Mouse (Mus musculus): ENCODE measurements around the gene Pyroxd2. TPM values are rescaled to one million over a fixed set of nuclear protein-coding genes. Genes with fewer than 3 reads are reported as not detected.
A peak's percentile ranks its signal among the peaks of the same experiment; 100 is the strongest.

Gene Pyroxd2
- polyA plus RNA-seq, 1 experiment from 2014 or later, result 4.2 TPM

DNA sequence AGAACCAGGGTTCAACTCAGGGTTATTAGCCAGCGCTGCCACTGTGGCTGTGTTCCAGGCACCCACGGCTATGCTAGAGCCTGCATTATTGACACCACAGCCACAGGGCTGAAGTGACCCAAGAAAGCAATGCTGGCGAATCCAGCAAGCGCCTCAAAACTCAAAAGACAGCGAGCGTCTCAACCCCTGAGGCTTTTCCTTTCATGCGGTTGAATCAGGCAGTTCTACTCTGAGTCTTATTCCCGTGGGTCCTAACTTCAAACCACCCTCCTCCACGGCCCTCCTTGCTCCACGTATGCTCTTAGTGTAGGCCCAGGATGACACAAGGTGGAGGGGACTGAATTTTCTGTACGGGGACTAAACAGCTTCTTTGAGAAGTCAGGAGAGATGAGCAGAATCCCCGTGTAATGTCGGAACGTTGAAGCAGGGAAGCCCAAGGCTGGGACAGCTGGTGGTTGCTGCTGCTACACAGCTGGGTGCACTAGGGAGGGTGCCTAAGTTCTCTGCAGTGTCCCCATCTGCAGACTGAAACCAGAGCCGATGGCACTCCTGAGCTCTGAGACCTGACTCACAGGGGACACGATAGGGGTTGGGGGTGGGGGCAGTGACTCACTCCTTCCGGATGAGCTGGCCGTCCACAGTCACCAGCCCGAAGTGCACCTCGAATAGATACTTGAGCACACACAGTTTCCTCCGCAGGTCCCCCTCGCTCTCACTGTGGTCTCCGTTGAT is 17.7 kb upstream of the Pyroxd2 start:
- Histone ChIP-seq H3K27ac (replicated peaks) (no peak overlapping the region), H3K9me3 (replicated peaks) (no peaks in the 10 kb centered on the region), H3K4me2 (replicated peaks) (no peak overlapping the region), H3K4me3 (replicated peaks) (no peak overlapping the region), H3K27me3 (no peaks in the 10 kb centered on the region), H3K4me1 (no peaks in the 10 kb centered on the region), H3K36me3 (no peaks in the 10 kb centered on the region; the same call in 1 of the 2 replicates), H3K9ac (no peak overlapping the region)
- no peak for ATAC-seq (ENCODE audit: insufficient number of reproducible peaks, low FRiP score, low TSS enrichment, low read depth)
- 57% methylated on average over 23 of the region's 23 CpGs for WGBS

DNA sequence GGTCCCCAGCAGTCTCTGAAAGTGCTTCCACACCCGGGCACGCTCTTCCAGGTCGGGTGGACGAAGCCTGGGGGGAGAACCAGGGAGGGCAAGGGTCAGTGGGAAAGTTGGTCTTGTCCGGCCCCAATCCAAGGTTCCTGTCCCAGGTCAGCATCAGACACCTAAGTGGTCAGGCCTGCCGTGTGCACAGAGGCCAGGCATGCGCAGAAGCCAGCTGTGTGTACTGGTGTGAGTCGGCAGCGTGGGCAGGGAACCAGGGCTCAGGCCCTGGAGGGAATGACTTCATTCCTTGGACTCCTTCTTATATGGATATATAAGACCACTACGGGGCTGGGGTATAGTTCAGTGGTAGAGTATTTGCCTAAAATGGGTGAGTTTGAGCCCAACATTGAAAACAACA is 17.1 kb upstream of the Pyroxd2 start:
- H3K4me1 ChIP-seq, result no peaks in the 10 kb centered on the region
- H3K9me3 ChIP-seq (replicated peaks), result no peaks in the 10 kb centered on the region
- no peak for ATAC-seq (ENCODE audit: insufficient number of reproducible peaks, low FRiP score, low TSS enrichment, low read depth)
- no peaks in the 10 kb centered on the region; the same call in 1 of the 2 replicates for H3K36me3 ChIP-seq
- no peak overlapping the region for H3K4me2 ChIP-seq (replicated peaks)
- H3K4me3 ChIP-seq (replicated peaks), result no peak overlapping the region
- H3K9ac ChIP-seq, result no peak overlapping the region
- 83% methylated on average over 10 of the region's 10 CpGs for WGBS
- no peaks in the 10 kb centered on the region for H3K27me3 ChIP-seq
- no peak overlapping the region for H3K27ac ChIP-seq (replicated peaks)

DNA sequence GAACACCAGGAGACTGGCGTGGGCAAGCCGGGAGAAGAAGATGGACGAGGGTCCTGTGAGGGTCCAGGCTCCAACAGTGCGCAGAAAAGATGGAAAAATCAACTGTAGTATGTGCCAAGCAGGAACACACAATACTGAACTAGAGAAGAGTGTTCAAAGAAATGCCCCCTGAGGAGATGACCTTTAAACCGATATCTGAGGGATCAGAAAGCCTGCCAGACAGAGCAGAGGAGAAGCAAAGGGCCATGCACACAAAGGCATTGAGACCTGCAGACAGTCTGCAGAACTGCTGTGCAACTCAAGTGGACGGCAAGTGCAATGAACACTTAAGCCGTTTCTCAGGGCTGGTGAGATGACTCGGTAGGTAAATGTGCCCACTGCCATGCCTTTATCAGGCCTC is 14.8 kb upstream of the Pyroxd2 start:
- Histone ChIP-seq H3K4me3 (replicated peaks) (no peak overlapping the region), H3K4me1 (0 out of 2 replicates have a peak, but pooled peaks cover 9% of the 10 kb centered on the region), H3K9ac (no peak overlapping the region), H3K9me3 (replicated peaks) (no peaks in the 10 kb centered on the region), H3K4me2 (replicated peaks) (no peak overlapping the region), H3K36me3 (no peaks in the 10 kb centered on the region; the same call in none of the 2 replicates), H3K27me3 (no peaks in the 10 kb centered on the region), H3K27ac (replicated peaks) (no peak overlapping the region)
- ATAC-seq (ENCODE audit: insufficient number of reproducible peaks, low FRiP score, low TSS enrichment, low read depth), result no peak
- 82% methylated on average over 8 of the region's 8 CpGs for WGBS

DNA sequence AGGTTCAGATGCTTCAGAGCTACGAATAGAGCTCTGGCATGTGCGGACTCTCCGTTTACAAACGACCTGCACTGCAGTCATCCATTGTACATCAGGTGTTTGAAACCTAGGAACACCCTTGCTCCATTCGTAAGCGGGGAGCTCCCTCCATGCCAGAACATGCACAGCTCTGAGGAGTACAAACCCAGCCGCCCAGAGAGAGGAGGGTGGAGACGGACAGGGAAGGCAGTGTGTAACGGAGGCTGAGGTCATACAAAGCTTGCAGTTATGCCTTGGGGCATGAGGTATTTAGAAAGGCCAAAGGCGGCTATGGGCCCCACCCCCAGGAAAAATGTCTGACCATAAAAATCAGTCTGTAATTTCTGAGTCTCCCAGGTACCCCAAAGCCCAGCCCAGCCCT is 11.8 kb upstream of the Pyroxd2 start:
- 34% methylated on average over 10 of the region's 10 CpGs for WGBS
- Histone ChIP-seq H3K4me3 (replicated peaks) (no peak overlapping the region), H3K9me3 (replicated peaks) (no peaks in the 10 kb centered on the region), H3K27me3 (no peaks in the 10 kb centered on the region), H3K4me1 (0 out of 2 replicates have a peak, but pooled peaks cover 9% of the 10 kb centered on the region), H3K36me3 (peaks cover 9% of the 10 kb centered on the region; the same call in 1 of the 2 replicates), H3K4me2 (replicated peaks) (no peak overlapping the region), H3K27ac (replicated peaks) (no peak overlapping the region), H3K9ac (no peak overlapping the region)
- ATAC-seq (ENCODE audit: insufficient number of reproducible peaks, low FRiP score, low TSS enrichment, low read depth), result no peak

DNA sequence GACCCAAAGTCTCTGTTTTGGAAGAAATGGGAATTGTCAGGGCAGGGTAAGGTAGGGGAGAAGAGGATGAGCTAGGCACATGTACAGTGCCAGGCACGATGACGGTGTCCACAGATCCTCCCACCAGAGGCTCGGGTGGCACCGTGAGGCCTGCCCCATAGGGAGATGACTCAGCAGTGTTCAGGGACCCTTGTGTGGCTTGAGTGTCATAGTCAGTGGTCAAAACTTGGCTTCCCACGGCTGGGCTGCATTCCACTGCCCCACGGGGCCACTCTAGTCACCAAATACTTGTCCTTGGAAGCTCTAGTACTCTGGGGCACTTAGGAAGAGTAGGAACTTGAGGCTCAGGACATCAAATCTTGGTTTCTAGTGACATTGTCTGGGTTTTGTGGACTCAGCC is 4.1 kb upstream of the Pyroxd2 start:
- H3K4me3 ChIP-seq (replicated peaks), result no peak overlapping the region
- ATAC-seq (ENCODE audit: insufficient number of reproducible peaks, low FRiP score, low TSS enrichment, low read depth), result no peak
- no peaks in the 10 kb centered on the region for H3K27me3 ChIP-seq
- H3K36me3 ChIP-seq, result 0 out of 2 replicates have a peak, but pooled peaks cover 6% of the 10 kb centered on the region
- no peaks in the 10 kb centered on the region for H3K9me3 ChIP-seq (replicated peaks)
- H3K4me2 ChIP-seq (replicated peaks), result no peak overlapping the region
- no peak overlapping the region for H3K27ac ChIP-seq (replicated peaks)
- H3K4me1 ChIP-seq, result peaks cover 22% of the 10 kb centered on the region
- WGBS, result 79% methylated on average over 6 of the region's 6 CpGs
- no peak overlapping the region for H3K9ac ChIP-seq

DNA sequence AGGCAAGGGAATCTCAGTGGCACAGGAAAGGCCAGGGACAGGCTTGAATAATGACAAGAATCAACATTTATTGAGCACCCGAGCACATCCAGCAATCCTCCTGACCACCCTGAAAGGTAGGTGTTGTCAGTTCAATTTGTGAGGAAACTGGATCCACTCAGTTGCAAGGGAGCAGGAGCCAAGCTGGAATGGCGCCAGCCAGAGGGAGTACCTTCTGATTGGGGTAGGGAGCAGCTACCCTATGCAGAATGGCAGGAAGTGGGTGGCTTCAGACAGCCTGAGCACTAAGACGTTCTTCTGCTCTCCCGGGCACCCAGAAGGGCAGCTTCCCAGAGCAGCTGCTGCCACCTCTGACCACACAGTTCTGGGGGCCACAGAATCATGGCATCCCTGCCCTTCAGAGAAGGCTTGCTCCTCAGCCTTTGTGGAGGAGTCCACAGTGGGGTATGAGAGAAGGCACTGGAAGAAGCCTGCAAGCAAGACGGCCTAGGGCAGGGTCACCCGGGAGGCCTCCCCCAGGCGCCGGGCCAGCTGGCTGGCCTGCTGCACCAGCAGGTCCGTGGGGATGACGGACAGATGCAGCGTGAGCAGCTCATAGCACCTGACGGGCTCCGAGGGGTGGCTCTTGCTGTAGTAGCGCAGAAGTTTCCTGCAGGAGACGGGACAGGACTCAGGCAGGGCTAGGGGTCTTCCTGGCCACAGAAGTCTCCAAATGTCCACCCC is 2.7 kb upstream of the Pyroxd2 start:
- 73% methylated on average over 15 of the region's 15 CpGs for WGBS
- ATAC-seq (ENCODE audit: insufficient number of reproducible peaks, low FRiP score, low TSS enrichment, low read depth), result no peak
- no peak overlapping the region for H3K9ac ChIP-seq

DNA sequence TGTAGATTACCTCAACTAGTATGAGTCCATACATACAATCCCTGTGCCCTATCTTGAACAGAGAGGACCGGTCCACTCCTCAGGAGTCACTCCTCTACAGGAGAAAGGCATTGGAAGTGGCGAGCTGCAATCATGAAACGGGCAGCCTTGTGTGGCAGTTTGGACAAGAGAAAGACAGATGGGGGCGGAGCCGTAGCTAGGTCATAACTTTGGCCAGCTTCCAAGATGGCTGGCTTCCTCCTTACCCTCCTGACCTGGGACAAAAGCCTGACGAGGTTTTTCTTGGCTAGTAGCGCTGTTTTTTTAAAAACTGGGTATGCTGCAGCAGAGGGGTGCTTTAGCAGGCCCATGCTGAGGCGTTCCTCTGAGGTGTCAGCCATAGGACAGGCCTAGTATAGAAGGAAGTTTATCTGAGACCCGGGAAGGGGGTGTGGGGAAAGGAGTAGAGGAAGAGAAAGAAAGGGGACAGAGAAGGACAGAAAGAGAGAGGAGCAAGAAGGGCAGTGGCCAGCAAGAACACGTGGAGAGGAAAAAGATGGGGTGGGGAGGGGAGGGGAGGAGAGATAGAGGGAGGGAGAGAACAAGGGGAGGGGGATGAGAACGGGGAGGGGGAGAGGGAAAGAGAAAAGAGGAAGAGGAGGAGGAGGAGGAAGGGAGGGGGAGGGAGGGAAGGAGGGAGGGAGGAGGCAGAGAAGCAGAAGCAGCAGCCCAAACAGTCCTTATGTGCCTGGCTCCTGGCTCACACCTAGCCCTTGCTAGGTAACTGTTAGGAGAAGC is 754 bp upstream of the Pyroxd2 start:
- 0 out of 2 replicates have a peak overlapping the region, but pooled peaks have one; percentile 42 for H3K4me3 ChIP-seq (replicated peaks)
- WGBS, result 41% methylated on average over 11 of the region's 11 CpGs
- H3K27ac ChIP-seq (replicated peaks), result peak overlapping the region; percentile 79; the same call in 1 of the 2 replicates
- no peaks in the 10 kb centered on the region for H3K9me3 ChIP-seq (replicated peaks)
- no peaks in the 10 kb centered on the region for H3K27me3 ChIP-seq
- H3K4me1 ChIP-seq, result peaks cover 25% of the 10 kb centered on the region
- H3K9ac ChIP-seq, result no peak overlapping the region
- H3K36me3 ChIP-seq, result no peaks in the 10 kb centered on the region
- ATAC-seq (ENCODE audit: insufficient number of reproducible peaks, low FRiP score, low TSS enrichment, low read depth), result peak; percentile 11; the same call in 1 of the 2 replicates
- peak overlapping the region; percentile 64 for H3K4me2 ChIP-seq (replicated peaks)

More for the DNA sequence above, 2.7 kb upstream of the Pyroxd2 start:
- H3K4me2 ChIP-seq (replicated peaks), result no peak overlapping the region
- no peak overlapping the region for H3K4me3 ChIP-seq (replicated peaks)
- H3K27me3 ChIP-seq, result no peaks in the 10 kb centered on the region
- peaks cover 22% of the 10 kb centered on the region for H3K4me1 ChIP-seq
- H3K27ac ChIP-seq (replicated peaks), result no peak overlapping the region
- no peaks in the 10 kb centered on the region for H3K9me3 ChIP-seq (replicated peaks)
- no peaks in the 10 kb centered on the region for H3K36me3 ChIP-seq

DNA sequence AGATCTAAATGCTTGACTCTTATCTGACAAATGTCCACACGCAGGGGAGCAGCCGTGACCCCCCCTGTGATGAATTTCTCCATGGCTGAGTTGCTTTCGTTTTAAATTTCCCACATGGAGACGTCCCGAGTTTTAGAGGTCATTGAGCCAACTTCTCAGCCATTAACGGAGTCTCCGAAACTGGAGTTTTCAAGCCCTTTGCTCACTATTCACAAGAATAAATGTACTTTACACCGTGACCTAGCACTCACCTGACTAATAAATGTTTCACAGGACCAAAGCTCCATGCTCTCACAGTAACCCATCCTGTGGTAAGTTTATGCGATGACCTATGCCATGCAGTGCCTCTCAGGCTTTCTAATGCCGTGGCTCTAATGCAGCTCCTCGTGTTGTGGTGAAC is 2.4 kb downstream of the Pyroxd2 start:
- Histone ChIP-seq H3K27me3 (no peaks in the 10 kb centered on the region), H3K4me2 (replicated peaks) (no peak overlapping the region), H3K9me3 (replicated peaks) (no peaks in the 10 kb centered on the region), H3K9ac (no peak overlapping the region), H3K36me3 (no peaks in the 10 kb centered on the region), H3K4me1 (peaks cover 24% of the 10 kb centered on the region), H3K27ac (replicated peaks) (no peak overlapping the region), H3K4me3 (replicated peaks) (no peak overlapping the region)
- ATAC-seq (ENCODE audit: insufficient number of reproducible peaks, low FRiP score, low TSS enrichment, low read depth), result no peak
- WGBS, result 78% methylated on average over 11 of the region's 11 CpGs

DNA sequence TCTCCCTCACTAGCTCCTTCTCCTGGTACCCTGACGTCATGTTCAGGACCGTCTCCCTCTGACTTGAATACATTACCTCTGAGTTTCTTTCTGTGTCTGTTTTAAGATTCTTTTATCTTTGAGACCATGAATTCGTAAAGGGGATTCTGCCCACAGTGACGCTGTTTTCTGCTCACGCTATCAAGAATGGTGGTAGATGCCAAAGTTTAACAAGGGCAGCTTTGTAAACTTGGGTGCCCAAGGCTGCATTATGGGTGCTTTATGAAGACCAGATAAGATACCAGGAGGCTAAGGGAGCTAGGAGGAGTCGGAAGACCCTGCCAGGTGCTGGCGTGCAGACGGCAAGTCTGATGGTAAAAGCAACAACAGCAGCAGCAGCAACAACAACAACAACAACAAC is 5.9 kb downstream of the Pyroxd2 start:
- no peaks in the 10 kb centered on the region for H3K9me3 ChIP-seq (replicated peaks)
- peaks cover 32% of the 10 kb centered on the region for H3K4me1 ChIP-seq
- no peaks in the 10 kb centered on the region for H3K27me3 ChIP-seq
- H3K36me3 ChIP-seq, result no peaks in the 10 kb centered on the region
- no peak overlapping the region for H3K4me3 ChIP-seq (replicated peaks)
- no peak overlapping the region for H3K4me2 ChIP-seq (replicated peaks)
- 88% methylated on average over 8 of the region's 8 CpGs for WGBS
- H3K9ac ChIP-seq, result no peak overlapping the region
- no peak overlapping the region for H3K27ac ChIP-seq (replicated peaks)
- no peak for ATAC-seq (ENCODE audit: insufficient number of reproducible peaks, low FRiP score, low TSS enrichment, low read depth)

DNA sequence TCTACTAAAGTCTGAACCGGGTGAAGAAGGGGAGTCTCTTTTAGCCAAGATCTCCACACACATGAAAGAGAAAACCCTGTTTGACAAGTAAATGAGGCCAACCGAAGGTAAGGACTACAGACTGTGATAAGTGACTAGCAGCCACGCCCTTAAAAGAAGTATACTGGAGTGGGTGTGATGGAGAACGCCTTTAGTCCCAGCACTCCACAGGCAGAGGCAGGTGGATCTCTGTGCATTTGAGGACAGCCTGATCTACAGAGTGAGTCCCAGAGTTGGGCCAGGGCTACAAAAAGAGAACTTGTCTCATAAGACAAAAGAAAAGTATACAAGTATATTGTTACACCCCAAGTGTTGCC is 6.7 kb downstream of the Pyroxd2 start:
- Histone ChIP-seq H3K27me3 (no peaks in the 10 kb centered on the region), H3K27ac (replicated peaks) (no peak overlapping the region), H3K36me3 (no peaks in the 10 kb centered on the region), H3K4me2 (replicated peaks) (no peak overlapping the region), H3K4me1 (peaks cover 38% of the 10 kb centered on the region), H3K4me3 (replicated peaks) (no peak overlapping the region), H3K9me3 (replicated peaks) (no peaks in the 10 kb centered on the region), H3K9ac (no peak overlapping the region)
- ATAC-seq (ENCODE audit: insufficient number of reproducible peaks, low FRiP score, low TSS enrichment, low read depth), result no peak
- WGBS, result 69% methylated on average over 4 of the region's 4 CpGs

Measured in embryonic facial prominence, embryonic 15.5 days (tissue).